Mouse (Mus musculus) heart, adult 18-20 months (tissue): Measurements from ENCODE around the gene Btnl2. TPM values are rescaled to one million over a fixed set of nuclear protein-coding genes. Genes with fewer than 3 reads are reported as not detected.

Experiments
- DNase-seq, 2 experiments: peaks; one replicate each; pipeline ENCODE4 v3.0.0; 2021 to 2022; ENCODE audit warnings: mixed read lengths in 1 of 2
- total RNA-seq, 2 experiments: library from RNA; stranded (reverse); gene quantifications; 2 replicates each; pipeline ENCODE4 v1.2.3; 2021

Btnl2 gene
- total RNA-seq, 2 experiments from 2014 or later, result 0.26 to 0.32 TPM

- peak; percentile 89 to 91 for DNase-seq
Observed at GRCm38 (mm10) chr17:34398711-34399393, 44.2 kb downstream of the Btnl2 start, which contains the start of gene BC051142. Gene BC051142 (plus strand): TSS chr17:34398820.

GRCm38 (mm10) chr17:34399394-34399715 is 44.7 kb downstream of the Btnl2 start:
- no peak for DNase-seq

- DNase-seq, result peak; percentile 64 to 73
Observed at GRCm38 (mm10) chr17:34411117-34411516, 56.5 kb downstream of the Btnl2 start.

Other genes starting within 250 kb of the Btnl2 start
- 1 to 10 TPM; 5.9 to 7.2 TPM for gene H2-DMa, start 235.3 kb upstream of the Btnl2 start, total RNA-seq
- 10 to 100 TPM; 64.5 to 79.0 TPM for gene Brd2, start 232.2 kb upstream of the Btnl2 start, total RNA-seq
- gene H2-DMb2, start 211.5 kb upstream of the Btnl2 start, total RNA-seq, result 1 to 10 TPM; 2.0 to 7.5 TPM
- 1 to 10 TPM; 3.0 to 3.9 TPM for gene H2-DMb1, start 201.8 kb upstream of the Btnl2 start, total RNA-seq
- 10 to 100 TPM in 1 of 2 experiments, 1 to 10 TPM in 1; 5.7 to 11.4 TPM for gene Tap1, start 167.3 kb upstream of the Btnl2 start, total RNA-seq
- 10 to 100 TPM; 13.1 to 25.3 TPM for gene Psmb9, start 167.1 kb upstream of the Btnl2 start, total RNA-seq
- gene Psmb8, start 157.1 kb upstream of the Btnl2 start, total RNA-seq, result 10 to 100 TPM; 19.5 to 34.4 TPM
- gene Tap2, start 151.3 kb upstream of the Btnl2 start, total RNA-seq, result 10 to 100 TPM; 25.3 to 33.3 TPM
- 1 to 10 TPM in 1 of 2 experiments, under 1 TPM in 1; 0.77 to 5.7 TPM for gene H2-Ob, start 115.9 kb upstream of the Btnl2 start, total RNA-seq
- 10 to 100 TPM; 36.6 to 43.8 TPM for gene H2-Ab1, start 97.1 kb upstream of the Btnl2 start, total RNA-seq
- gene H2-Aa, start 67.0 kb upstream of the Btnl2 start, total RNA-seq, result 10 to 100 TPM; 52.0 to 53.2 TPM
- gene H2-Eb1, start 49.0 kb upstream of the Btnl2 start, total RNA-seq, result 10 to 100 TPM; 54.9 to 60.2 TPM
- under 1 TPM in 1 of 2 experiments, not detected in 1; 0.46 TPM for gene H2-Eb2, start 29.2 kb upstream of the Btnl2 start, total RNA-seq
- not detected for gene Btnl1, start 22.3 kb downstream of the Btnl2 start, total RNA-seq
- gene BC051142, start 44.0 kb downstream of the Btnl2 start, total RNA-seq, result not detected
- gene Btnl4, start 122.5 kb downstream of the Btnl2 start, total RNA-seq, result not detected
- gene Btnl6, start 162.5 kb downstream of the Btnl2 start, total RNA-seq, result not detected
- gene Notch4, start 209.4 kb downstream of the Btnl2 start, total RNA-seq, result 10 to 100 TPM; 33.8 to 40.6 TPM
- gene Gpsm3, start 235.0 kb downstream of the Btnl2 start, total RNA-seq, result 1 to 10 TPM; 4.1 to 5.9 TPM
- gene Pbx2, start 236.4 kb downstream of the Btnl2 start, total RNA-seq, result 10 to 100 TPM; 13.6 to 17.4 TPM
- under 1 TPM in 1 of 2 experiments, not detected in 1; 0.23 TPM for gene Ager, start 243.0 kb downstream of the Btnl2 start, total RNA-seq
- 10 to 100 TPM; 40.9 to 43.3 TPM for gene Rnf5, start 248.9 kb downstream of the Btnl2 start, total RNA-seq
- gene Agpat1, start 249.4 kb downstream of the Btnl2 start, total RNA-seq, result 10 to 100 TPM; 67.9 to 72.4 TPM